Mouse (Mus musculus) olfactory bulb, adult 2 months (tissue): ENCODE results near the gene Prrc2c. TPM values are rescaled to one million over a fixed set of nuclear protein-coding genes. Genes with fewer than 3 reads are reported as not detected.

Experiments
- H3K27ac ChIP-seq: fragments of 200-500 bp; 2 replicates; pipeline ENCODE4 v1.5.1; 2012; ENCODE audit warnings: low read depth, low read length; ENCODE audit not compliant: insufficient read depth
- H3K4me1 ChIP-seq: fragments of 200-500 bp; 2 replicates; pipeline ENCODE4 v1.6.1; 2012; ENCODE audit warnings: low read length; ENCODE audit not compliant: control insufficient read depth, insufficient read depth
- H3K4me3 ChIP-seq: fragments of 200-500 bp; 2 replicates; pipeline ENCODE4 v1.5.1; 2012; ENCODE audit warnings: mild to moderate bottlenecking, low read depth, low read length, moderate library complexity; ENCODE audit not compliant: insufficient read depth
- CTCF ChIP-seq: fragments of 200-500 bp; IDR thresholded peaks from 2 replicates; pipeline ENCODE4 v1.5.1; 2012; ENCODE audit warnings: low read depth, mild to moderate bottlenecking, low read length, moderate library complexity; ENCODE audit not compliant: insufficient read depth
- POLR2A ChIP-seq: fragments of 200-500 bp; IDR thresholded peaks from 2 replicates; pipeline ENCODE4 v1.6.1; 2012; ENCODE audit warnings: mild to moderate bottlenecking, low read depth, low read length, moderate library complexity; ENCODE audit not compliant: insufficient read depth
- WGBS: fragments of 180-500 bp; shearing (Covaris S2); methylation state at CpG from one replicate; pipeline ENCODE4 v1.1.7; 2018; 5-methylcytosine and 5-hydroxymethylcytosine counted together
- polyA plus RNA-seq: library from polyadenylated mRNA; stranded (reverse); fragments of >200 nt; gene quantifications from 2 replicates; pipeline ENCODE4 v1.2.4, GENCODE M21; 2012; ENCODE audit warnings: low replicate concordance; ENCODE audit not compliant: missing spikeins, insufficient read depth, insufficient read length

Prrc2c gene
- polyA plus RNA-seq, 1 experiment: 641 TPM

DNA sequence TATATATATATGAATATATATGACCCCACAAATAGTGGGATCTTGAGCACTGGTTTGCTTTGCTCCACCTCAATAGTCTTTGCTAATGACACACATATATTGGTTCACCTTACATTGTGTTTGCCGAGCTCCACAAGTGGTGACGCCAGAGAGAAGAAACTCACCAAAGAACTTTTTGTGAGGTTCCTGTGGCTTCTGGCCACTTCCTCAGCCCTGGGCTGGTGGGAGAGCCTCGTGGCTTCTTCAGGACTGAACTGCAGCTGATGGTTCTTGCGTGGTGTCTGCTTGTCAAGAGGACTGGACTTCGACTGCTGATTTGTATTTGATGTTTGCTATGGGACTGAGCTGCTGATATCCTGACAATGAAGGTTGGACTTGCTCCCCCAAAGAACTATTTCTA, 8.4 kb upstream of the Prrc2c start:
- WGBS: 89% methylated on average over 5 of the region's 5 CpGs
- Histone ChIP-seq H3K4me3 (no peak overlapping the region), H3K4me1 (peaks cover 3% of the 10 kb centered on the region; the same call in 1 of the 2 replicates), H3K27ac (no peak overlapping the region)
- TF ChIP-seq CTCF (no peak), POLR2A (no peak)

DNA sequence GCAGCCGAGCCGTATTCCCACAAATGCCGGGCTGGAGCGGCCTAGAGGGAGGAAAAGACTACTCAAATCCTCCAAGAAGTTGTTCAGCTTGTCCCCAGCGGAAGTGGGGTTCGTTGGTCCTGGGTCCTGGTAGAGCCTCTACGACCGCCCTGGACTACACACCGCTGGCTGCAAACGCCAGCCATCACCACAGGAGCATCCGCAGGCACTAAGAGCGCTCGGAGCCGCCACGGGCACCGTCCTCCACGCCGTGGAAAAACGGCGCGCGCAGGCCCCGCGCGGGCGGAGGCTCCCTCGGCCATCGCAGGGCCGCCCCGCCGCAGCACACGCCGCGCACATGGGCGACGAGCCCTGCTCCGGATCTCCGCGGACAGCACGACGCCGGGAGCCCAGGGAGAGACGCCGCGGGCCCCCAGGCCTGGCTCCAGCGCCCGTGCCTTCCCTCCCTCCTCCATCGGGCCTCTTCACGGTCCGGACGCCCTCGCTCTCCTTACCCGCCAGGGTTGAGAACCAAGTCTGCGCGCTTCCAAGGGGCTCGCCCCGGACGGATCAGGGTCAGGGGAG, 443 bp downstream of the Prrc2c start:
- no peaks in the 10 kb centered on the region for H3K4me1 ChIP-seq
- peak overlapping the region; percentile 91 for H3K27ac ChIP-seq
- under 1% methylated on average over 58 of the region's 58 CpGs for WGBS
- TF ChIP-seq CTCF (no peak), POLR2A (no peak)
- peak overlapping the region; percentile 80 for H3K4me3 ChIP-seq

DNA sequence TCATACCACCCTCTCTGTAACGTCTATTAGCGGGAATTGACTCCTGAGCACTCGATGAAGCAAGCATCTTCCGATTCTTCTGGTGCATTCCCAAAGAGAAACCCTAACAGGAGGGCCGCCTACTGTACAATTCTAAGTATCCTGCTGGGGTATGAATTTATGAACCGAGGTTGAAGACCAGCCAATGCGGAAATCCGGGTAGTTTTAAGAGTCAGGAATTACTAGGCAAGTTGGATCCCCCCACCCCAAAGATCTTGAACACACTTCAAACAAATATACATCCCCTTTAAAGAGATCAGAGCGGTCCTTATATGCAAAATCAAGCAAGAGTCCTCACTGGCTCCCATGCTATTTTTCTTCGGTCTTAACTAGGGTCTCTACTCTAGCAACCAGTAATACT, 950 bp downstream of the Prrc2c start:
- Histone ChIP-seq H3K4me3 (peak overlapping the region; percentile 80), H3K4me1 (no peaks in the 10 kb centered on the region), H3K27ac (peak overlapping the region; percentile 91)
- TF ChIP-seq POLR2A (no peak), CTCF (no peak)
- WGBS: under 1% methylated on average over 10 of the region's 10 CpGs

DNA sequence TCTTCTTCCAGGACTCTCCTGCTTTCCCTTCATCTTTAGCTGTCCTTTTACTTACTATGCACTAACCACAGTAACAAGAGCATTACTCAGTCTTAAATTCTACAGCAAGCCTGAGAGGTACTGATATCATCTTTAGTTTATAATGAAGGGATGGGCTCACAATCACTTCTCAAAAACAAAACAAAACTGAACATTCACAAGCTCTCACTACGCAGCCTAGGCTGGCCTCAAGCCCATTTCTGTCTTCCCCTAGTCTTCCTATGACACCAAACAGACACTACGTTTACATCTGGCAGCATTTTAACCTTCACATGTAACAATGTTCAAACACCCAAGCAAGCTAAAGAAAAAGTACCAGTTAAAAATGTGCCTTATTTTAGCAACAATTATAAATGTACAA, 1.9 kb downstream of the Prrc2c start:
- Histone ChIP-seq H3K4me3 (no peak overlapping the region), H3K27ac (no peak overlapping the region), H3K4me1 (no peaks in the 10 kb centered on the region)
- 1% methylated on average over 2 of the region's 2 CpGs for WGBS
- no peak for TF ChIP-seq POLR2A
- TF ChIP-seq CTCF: no peak

DNA sequence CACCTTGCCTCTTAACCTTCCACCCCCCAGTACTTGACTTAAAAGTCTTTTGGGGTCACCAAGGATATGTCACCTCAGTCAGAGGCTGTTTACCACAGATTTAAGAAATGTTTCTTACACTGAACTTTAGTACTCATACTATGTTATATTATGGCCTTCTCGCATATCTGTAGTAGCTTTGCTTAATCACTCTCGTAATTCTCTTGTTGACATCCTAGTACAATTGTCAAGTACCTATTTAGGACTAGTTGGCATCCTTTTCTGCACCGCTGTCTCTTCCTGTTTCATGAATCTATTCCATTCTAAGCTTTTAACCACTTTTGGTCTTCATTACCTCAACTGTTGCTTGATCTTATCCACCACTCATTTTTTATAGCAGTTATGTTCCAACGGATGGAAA, 5.3 kb downstream of the Prrc2c start:
- Histone ChIP-seq H3K4me3 (no peak overlapping the region), H3K27ac (no peak overlapping the region), H3K4me1 (peaks cover 3% of the 10 kb centered on the region; the same call in 1 of the 2 replicates)
- 79% methylated on average over 4 of the region's 4 CpGs for WGBS
- TF ChIP-seq POLR2A (no peak), CTCF (no peak)

DNA sequence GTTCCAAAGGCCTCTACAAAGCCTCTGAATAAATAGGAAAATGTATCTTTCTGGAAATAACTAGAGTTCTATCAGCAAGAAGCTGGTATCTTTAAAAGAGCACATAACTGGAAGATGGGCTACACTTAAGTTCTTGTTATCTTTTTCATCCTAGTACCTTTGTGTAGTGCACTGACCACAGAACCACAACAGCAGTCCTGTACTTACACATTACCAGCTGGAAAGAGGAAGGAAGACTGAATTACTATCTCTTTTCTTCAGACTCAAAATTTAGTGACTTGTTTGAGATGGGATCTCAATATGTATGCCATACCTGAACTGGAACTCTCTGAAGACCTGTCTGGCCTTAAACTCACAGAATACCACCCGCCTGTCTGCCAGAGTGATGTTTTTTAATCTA, 6.1 kb downstream of the Prrc2c start:
- TF ChIP-seq POLR2A (no peak), CTCF (no peak)
- H3K27ac ChIP-seq: no peak overlapping the region
- no peak overlapping the region for H3K4me3 ChIP-seq
- WGBS: 96% methylated on average over 1 of the region's 1 CpGs
- H3K4me1 ChIP-seq: peaks cover 3% of the 10 kb centered on the region; the same call in 1 of the 2 replicates

DNA sequence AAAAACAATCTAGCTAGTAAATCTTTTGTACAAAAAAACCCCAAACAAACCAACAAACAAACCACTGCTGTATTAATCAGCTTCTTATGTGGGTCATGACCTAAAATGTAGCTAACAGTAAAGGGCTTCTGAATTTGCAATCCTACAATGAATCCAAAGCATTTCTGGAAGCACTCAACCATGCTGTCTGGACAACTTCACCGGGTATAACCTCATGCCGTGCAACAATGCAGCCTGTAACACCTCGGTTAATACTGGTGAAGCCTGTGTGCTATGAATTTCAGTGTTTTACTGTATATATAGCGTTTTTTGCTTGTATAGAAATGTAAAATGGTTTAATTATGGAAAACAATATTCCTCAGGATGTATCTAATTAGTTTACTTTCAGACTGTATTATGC, 8.3 kb downstream of the Prrc2c start:
- TF ChIP-seq CTCF (no peak), POLR2A (no peak)
- 34% methylated on average over 4 of the region's 4 CpGs for WGBS
- Histone ChIP-seq H3K4me1 (peaks cover 5% of the 10 kb centered on the region), H3K4me3 (no peak overlapping the region), H3K27ac (no peak overlapping the region)

DNA sequence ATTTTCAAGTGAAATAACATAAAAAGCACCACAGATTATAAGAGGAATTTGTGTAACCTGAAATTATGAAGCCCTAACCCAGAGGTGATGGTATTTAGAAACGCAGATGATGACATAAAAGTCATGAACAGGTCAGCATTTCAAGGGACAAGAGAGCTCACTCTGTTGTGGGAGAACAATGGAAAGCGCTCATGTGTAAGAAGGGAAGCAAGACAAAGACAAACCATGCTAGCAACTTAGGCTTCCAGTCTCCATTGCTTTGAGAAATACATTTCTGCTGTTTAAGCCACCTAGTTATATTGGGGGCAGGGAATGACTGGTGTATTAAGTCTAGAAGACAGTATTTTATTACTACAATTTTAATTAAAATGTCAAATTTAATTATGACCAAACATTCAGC, 10.9 kb downstream of the Prrc2c start:
- Histone ChIP-seq H3K4me3 (no peak overlapping the region), H3K27ac (no peak overlapping the region), H3K4me1 (peaks cover 5% of the 10 kb centered on the region)
- 47% methylated on average over 2 of the region's 2 CpGs for WGBS
- TF ChIP-seq CTCF (no peak), POLR2A (no peak)

DNA sequence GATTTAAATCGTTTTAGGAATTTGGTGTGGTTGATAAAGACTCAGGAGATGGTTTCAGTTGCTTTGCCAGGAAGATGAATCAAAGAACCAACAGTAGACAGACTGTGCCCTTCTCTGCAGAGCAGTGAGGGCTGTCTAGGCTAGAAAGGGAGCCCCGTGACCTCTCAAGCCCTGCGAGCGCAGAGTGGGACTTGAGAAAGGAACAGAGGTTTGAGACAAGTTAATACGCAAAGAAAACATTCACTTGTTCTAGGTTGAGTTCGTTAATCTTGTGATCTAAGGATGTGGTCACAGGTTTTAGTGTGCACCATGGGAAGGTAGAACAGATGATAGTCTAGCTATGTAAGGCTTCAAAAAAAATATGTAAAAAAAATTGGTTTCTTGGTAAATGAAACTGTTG, 12.4 kb downstream of the Prrc2c start:
- no peak for TF ChIP-seq POLR2A
- no peak for TF ChIP-seq CTCF
- Histone ChIP-seq H3K4me3 (no peak overlapping the region), H3K27ac (no peak overlapping the region), H3K4me1 (peaks cover 5% of the 10 kb centered on the region)
- 80% methylated on average over 6 of the region's 6 CpGs for WGBS

DNA sequence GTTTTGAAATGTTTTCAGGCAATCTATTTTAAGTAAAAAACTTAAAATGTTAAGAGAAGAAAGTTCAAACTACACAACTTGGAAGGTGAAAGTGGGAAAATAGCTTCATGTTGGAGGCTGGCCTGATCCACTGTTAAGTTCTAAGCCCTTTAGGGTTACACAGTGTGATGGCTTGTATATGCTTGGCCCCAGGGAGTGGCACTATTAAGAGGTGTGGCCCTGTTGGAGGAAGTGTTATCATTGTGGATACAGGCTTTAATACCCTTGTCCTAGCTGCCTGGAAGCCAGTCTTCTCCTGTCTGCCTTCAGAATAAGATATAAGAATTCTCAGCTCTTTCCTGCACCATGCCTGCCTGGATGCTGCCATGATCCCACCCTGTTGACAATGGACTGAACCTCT, 16.7 kb downstream of the Prrc2c start:
- H3K4me1 ChIP-seq: peaks cover 2% of the 10 kb centered on the region; the same call in 1 of the 2 replicates
- TF ChIP-seq POLR2A (no peak), CTCF (no peak)
- H3K27ac ChIP-seq: no peak overlapping the region
- no peak overlapping the region for H3K4me3 ChIP-seq
